Mouse (Mus musculus): ENCODE measurements around the gene 1700067K01Rik. TPM values are rescaled to one million over a fixed set of nuclear protein-coding genes. Genes with fewer than 3 reads are reported as not detected.

Gene 1700067K01Rik
- polyA plus RNA-seq (2016; fragmentation: Nextera tagmentation; extraction: Ambion mirVana): 0.22 and 0.54 TPM in 2 replicates

GRCm38 (mm10) chr8:84001281-84002000, at the start of gene 1700067K01Rik:
Gene 1700067K01Rik (plus strand): TSS chr8:84001502.
- no peak within 1 kb of the TSS for H3K27ac ChIP-seq (ENCODE audit: poor library complexity, severe bottlenecking)
- H3K9ac ChIP-seq: peak within 1 kb of the TSS; percentile 26; the same call in 1 of the 2 replicates
- H3K4me3 ChIP-seq: peak within 1 kb of the TSS; percentile 14; the same call in 1 of the 2 replicates
- peaks cover 19% of the 10 kb centered on the region for H3K27me3 ChIP-seq (replicated peaks)
- WGBS: 37% methylated on average over 61 of the region's 61 CpGs
- H3K4me2 ChIP-seq: peak within 1 kb of the TSS; percentile 35
- no peaks in the 10 kb centered on the region for H3K9me3 ChIP-seq (replicated peaks)
- ATAC-seq (ENCODE audit: insufficient number of reproducible peaks, low FRiP score): no peak
- peaks cover 37% of the 10 kb centered on the region for H3K4me1 ChIP-seq (replicated peaks)
- H3K36me3 ChIP-seq: peaks cover 21% of the 10 kb centered on the region

DNA sequence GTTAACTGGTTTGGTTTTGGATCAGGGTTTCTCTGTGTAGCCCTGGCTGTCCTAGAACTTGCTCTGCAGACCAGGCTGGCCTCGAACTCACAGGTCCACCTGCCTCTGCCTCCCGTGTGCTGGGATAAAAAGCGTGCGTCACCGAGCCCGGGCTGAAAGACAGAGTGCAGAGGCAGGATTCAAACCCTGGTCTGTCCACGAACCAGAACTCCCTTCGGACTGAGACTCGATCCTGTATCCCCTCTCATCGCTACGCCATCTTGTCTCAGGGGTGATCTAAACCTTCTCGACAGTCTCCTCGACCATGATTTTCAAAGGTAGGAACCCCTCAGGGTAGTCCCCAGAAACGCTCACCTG, 46.6 kb upstream of the 1700067K01Rik start:
- Histone ChIP-seq H3K36me3 (0 out of 2 replicates have a peak, but pooled peaks cover 2% of the 10 kb centered on the region), H3K4me2 (peak overlapping the region; percentile 90), H3K9me3 (replicated peaks) (no peaks in the 10 kb centered on the region), H3K9ac (peak overlapping the region; percentile 62), H3K27me3 (replicated peaks) (no peaks in the 10 kb centered on the region), H3K4me3 (peak overlapping the region; percentile 68), H3K27ac (ENCODE audit: poor library complexity, severe bottlenecking) (no peak overlapping the region), H3K4me1 (replicated peaks) (peaks cover 15% of the 10 kb centered on the region)
- WGBS: 2% methylated on average over 14 of the region's 14 CpGs
- ATAC-seq (ENCODE audit: insufficient number of reproducible peaks, low FRiP score): no peak

GRCm38 (mm10) chr8:83955106-83955957, 46.0 kb upstream of the 1700067K01Rik start, which contains the start of the genes Gm10644 and Asf1b:
Gene Gm10644 (minus strand): TSS chr8:83955205.
Gene Asf1b (plus strand): TSS chr8:83955507.
- under 1% methylated on average over 75 of the region's 75 CpGs for WGBS
- no peaks in the 10 kb centered on the region for H3K27me3 ChIP-seq (replicated peaks)
- no peak within 1 kb of the TSS for H3K27ac ChIP-seq (ENCODE audit: poor library complexity, severe bottlenecking)

GRCm38 (mm10) chr8:83955958-83956218, 45.4 kb upstream of the 1700067K01Rik start:
- no peak overlapping the region for H3K27ac ChIP-seq (ENCODE audit: poor library complexity, severe bottlenecking)

More at GRCm38 (mm10) chr8:83955106-83955957, 46.0 kb upstream of the 1700067K01Rik start, which contains the start of the genes Gm10644 and Asf1b:
- Histone ChIP-seq H3K36me3 (0 out of 2 replicates have a peak, but pooled peaks cover 2% of the 10 kb centered on the region), H3K9ac (peak within 1 kb of the TSS; percentile 74), H3K4me3 (peak within 1 kb of the TSS; percentile 68), H3K4me1 (replicated peaks) (peaks cover 15% of the 10 kb centered on the region), H3K4me2 (peak within 1 kb of the TSS; percentile 90), H3K9me3 (replicated peaks) (no peaks in the 10 kb centered on the region)
- peak; percentile 100 for ATAC-seq (ENCODE audit: insufficient number of reproducible peaks, low FRiP score)

DNA sequence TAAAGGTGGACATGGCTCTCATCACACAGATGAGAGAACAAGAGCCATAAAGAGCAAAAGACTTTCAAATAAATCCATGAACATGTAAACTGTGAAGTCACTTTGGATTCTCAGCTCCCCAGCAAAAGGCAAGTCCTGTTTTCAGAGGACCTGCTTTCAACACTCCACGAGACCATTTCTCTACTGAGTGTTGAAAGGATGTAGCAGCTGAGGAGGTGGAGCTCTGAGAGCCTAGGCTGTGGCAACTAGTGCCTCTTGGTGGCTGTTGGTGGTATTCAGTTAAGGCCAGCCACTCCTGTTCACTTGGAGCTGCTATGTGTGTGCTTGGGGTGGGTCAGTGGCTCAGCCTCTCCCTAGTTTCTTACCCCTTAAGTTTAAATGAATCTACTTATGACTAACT, 44.5 kb upstream of the 1700067K01Rik start:
- peak overlapping the region; percentile 68 for H3K4me3 ChIP-seq
- ATAC-seq (ENCODE audit: insufficient number of reproducible peaks, low FRiP score): no peak
- H3K4me2 ChIP-seq: peak overlapping the region; percentile 90
- H3K27ac ChIP-seq (ENCODE audit: poor library complexity, severe bottlenecking): no peak overlapping the region
- no peaks in the 10 kb centered on the region for H3K9me3 ChIP-seq (replicated peaks)
- H3K36me3 ChIP-seq: 0 out of 2 replicates have a peak, but pooled peaks cover 2% of the 10 kb centered on the region
- H3K4me1 ChIP-seq (replicated peaks): peaks cover 15% of the 10 kb centered on the region
- H3K27me3 ChIP-seq (replicated peaks): no peaks in the 10 kb centered on the region
- WGBS: 26% methylated on average over 1 of the region's 1 CpGs
- H3K9ac ChIP-seq: no peak overlapping the region

More at GRCm38 (mm10) chr8:83955958-83956218, 45.4 kb upstream of the 1700067K01Rik start:
- no peaks in the 10 kb centered on the region for H3K27me3 ChIP-seq (replicated peaks)
- H3K4me1 ChIP-seq (replicated peaks): peaks cover 15% of the 10 kb centered on the region
- peak overlapping the region; percentile 74 for H3K9ac ChIP-seq
- 1% methylated on average over 15 of the region's 15 CpGs for WGBS
- peak; percentile 5; the same call in 1 of the 2 replicates for ATAC-seq (ENCODE audit: insufficient number of reproducible peaks, low FRiP score)
- no peaks in the 10 kb centered on the region for H3K9me3 ChIP-seq (replicated peaks)
- H3K36me3 ChIP-seq: 0 out of 2 replicates have a peak, but pooled peaks cover 2% of the 10 kb centered on the region
- peak overlapping the region; percentile 68 for H3K4me3 ChIP-seq
- peak overlapping the region; percentile 90 for H3K4me2 ChIP-seq

- WGBS: 83% methylated on average over 5 of the region's 5 CpGs
- H3K27ac ChIP-seq (ENCODE audit: poor library complexity, severe bottlenecking): no peak overlapping the region
Observed at GRCm38 (mm10) chr8:83964015-83964765, 37.1 kb upstream of the 1700067K01Rik start.

DNA sequence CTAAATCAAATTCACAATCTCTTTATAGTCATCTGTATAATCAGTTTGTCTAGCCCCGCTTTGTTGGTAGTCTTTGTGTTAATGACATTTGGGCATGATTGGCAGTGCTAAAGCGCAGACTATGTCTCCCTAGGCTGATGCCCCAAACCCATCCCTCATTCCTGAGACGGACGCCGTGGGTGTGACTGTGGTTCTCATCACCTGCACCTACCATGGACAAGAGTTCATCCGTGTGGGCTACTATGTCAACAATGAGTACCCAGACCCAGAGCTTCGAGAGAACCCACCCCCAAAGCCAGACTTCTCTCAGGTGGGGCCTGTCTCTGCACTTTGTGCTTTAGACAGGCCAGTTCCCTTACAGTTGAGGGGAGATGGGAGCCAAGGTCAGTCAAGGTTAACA, 33.6 kb upstream of the 1700067K01Rik start:
- Histone ChIP-seq H3K4me3 (no peak overlapping the region), H3K27me3 (replicated peaks) (no peaks in the 10 kb centered on the region), H3K36me3 (peaks cover 45% of the 10 kb centered on the region), H3K9ac (no peak overlapping the region), H3K4me1 (replicated peaks) (peaks cover 7% of the 10 kb centered on the region), H3K27ac (ENCODE audit: poor library complexity, severe bottlenecking) (no peak overlapping the region), H3K9me3 (replicated peaks) (no peaks in the 10 kb centered on the region), H3K4me2 (no peak overlapping the region)
- WGBS: 88% methylated on average over 7 of the region's 7 CpGs
- no peak for ATAC-seq (ENCODE audit: insufficient number of reproducible peaks, low FRiP score)

More at GRCm38 (mm10) chr8:83964015-83964765, 37.1 kb upstream of the 1700067K01Rik start:
- Histone ChIP-seq H3K4me3 (no peak overlapping the region), H3K4me1 (replicated peaks) (no peaks in the 10 kb centered on the region), H3K27me3 (replicated peaks) (no peaks in the 10 kb centered on the region), H3K4me2 (no peak overlapping the region), H3K36me3 (peaks cover 38% of the 10 kb centered on the region), H3K9ac (no peak overlapping the region), H3K9me3 (replicated peaks) (no peaks in the 10 kb centered on the region)
- no peak for ATAC-seq (ENCODE audit: insufficient number of reproducible peaks, low FRiP score)

GRCm38 (mm10) chr8:83971121-83971520, 30.2 kb upstream of the 1700067K01Rik start:
- no peak for ATAC-seq (ENCODE audit: insufficient number of reproducible peaks, low FRiP score)
- H3K27me3 ChIP-seq (replicated peaks): no peaks in the 10 kb centered on the region
- H3K27ac ChIP-seq (ENCODE audit: poor library complexity, severe bottlenecking): no peak overlapping the region
- 0 out of 2 replicates have a peak overlapping the region, but pooled peaks have one; percentile 88 for H3K4me2 ChIP-seq
- H3K36me3 ChIP-seq: peaks cover 33% of the 10 kb centered on the region
- 89% methylated on average over 4 of the region's 4 CpGs for WGBS
- peaks cover 28% of the 10 kb centered on the region for H3K4me1 ChIP-seq (replicated peaks)
- no peaks in the 10 kb centered on the region for H3K9me3 ChIP-seq (replicated peaks)
- no peak overlapping the region for H3K9ac ChIP-seq
- no peak overlapping the region for H3K4me3 ChIP-seq

GRCm38 (mm10) chr8:83971661-83972060, 29.6 kb upstream of the 1700067K01Rik start:
- H3K9ac ChIP-seq: peak overlapping the region; percentile 81
- no peak overlapping the region for H3K27ac ChIP-seq (ENCODE audit: poor library complexity, severe bottlenecking)

More at GRCm38 (mm10) chr8:83971661-83972060, 29.6 kb upstream of the 1700067K01Rik start:
- H3K4me1 ChIP-seq (replicated peaks): peaks cover 33% of the 10 kb centered on the region
- 72% methylated on average over 6 of the region's 6 CpGs for WGBS
- no peaks in the 10 kb centered on the region for H3K27me3 ChIP-seq (replicated peaks)
- peak overlapping the region; percentile 80 for H3K4me3 ChIP-seq
- no peaks in the 10 kb centered on the region for H3K9me3 ChIP-seq (replicated peaks)
- no peak for ATAC-seq (ENCODE audit: insufficient number of reproducible peaks, low FRiP score)
- peak overlapping the region; percentile 88 for H3K4me2 ChIP-seq
- peaks cover 30% of the 10 kb centered on the region for H3K36me3 ChIP-seq

Data from heart, embryonic 12.5 days (tissue).